Mouse (Mus musculus) heart, embryonic 15.5 days (tissue): ENCODE results near the gene Olfr618. TPM values are rescaled to one million over a fixed set of nuclear protein-coding genes. Genes with fewer than 3 reads are reported as not detected.

Experiments
- microRNA-seq: library from miRNA; unstranded; fragments of <30 nt; microRNA quantifications from one replicate; pipeline ENCODE4, GENCODE M21; 2016
- polyA plus RNA-seq: library from polyadenylated mRNA; unstranded; fragments of >200 nt; fragmentation: Nextera tagmentation; extraction: Ambion mirVana; gene quantifications from 2 replicates; pipeline ENCODE4 v1.2.1, GENCODE M21; 2015

Gene Olfr618
- polyA plus RNA-seq, 1 experiment from 2014 or later, result not detected

Small RNA genes lying within 50 kb of the gene (microRNA-seq; reads per million reads assigned to microRNA genes)
- not detected for gene Gm26506

Other genes with a start within 250 kb of the Olfr618 start
- not detected in 2 replicates for gene Olfr600, start 240.4 kb upstream of the Olfr618 start, polyA plus RNA-seq
- gene Olfr601, start 227.4 kb upstream of the Olfr618 start, polyA plus RNA-seq, result not detected in 2 replicates
- not detected in 2 replicates for gene Olfr603, start 203.9 kb upstream of the Olfr618 start, polyA plus RNA-seq
- not detected in 2 replicates for gene Usp17lc, start 175.0 kb upstream of the Olfr618 start, polyA plus RNA-seq
- not detected in 2 replicates for gene Olfr605, start 144.7 kb upstream of the Olfr618 start, polyA plus RNA-seq
- not detected in 2 replicates for gene Olfr606, start 141.1 kb upstream of the Olfr618 start, polyA plus RNA-seq
- 0.31 and 0.47 TPM in 2 replicates for gene Olfr607, start 126.0 kb upstream of the Olfr618 start, polyA plus RNA-seq
- 0.52 and 0.59 TPM in 2 replicates for gene Olfr608, start 120.2 kb upstream of the Olfr618 start, polyA plus RNA-seq
- gene Olfr609, start 92.0 kb upstream of the Olfr618 start, polyA plus RNA-seq, result 0.04 and 0.19 TPM in 2 replicates
- not detected in 2 replicates for gene Olfr610, start 78.0 kb upstream of the Olfr618 start, polyA plus RNA-seq
- gene Olfr611, start 69.3 kb upstream of the Olfr618 start, polyA plus RNA-seq, result not detected in 2 replicates
- gene Olfr612, start 47.4 kb upstream of the Olfr618 start, polyA plus RNA-seq, result not detected in 2 replicates
- not detected in 2 replicates for gene Olfr613, start 42.0 kb upstream of the Olfr618 start, polyA plus RNA-seq
- gene Olfr615, start 34.0 kb upstream of the Olfr618 start, polyA plus RNA-seq, result not detected in 2 replicates
- not detected in 2 replicates for gene Olfr616, start 21.0 kb upstream of the Olfr618 start, polyA plus RNA-seq
- gene Olfr617, start 17.0 kb upstream of the Olfr618 start, polyA plus RNA-seq, result not detected in 2 replicates
- gene Olfr619, start 10.5 kb downstream of the Olfr618 start, polyA plus RNA-seq, result not detected in 2 replicates
- gene Olfr620, start 22.4 kb downstream of the Olfr618 start, polyA plus RNA-seq, result not detected in 2 replicates
- gene Olfr622, start 52.6 kb downstream of the Olfr618 start, polyA plus RNA-seq, result not detected in 2 replicates
- gene Olfr623, start 73.6 kb downstream of the Olfr618 start, polyA plus RNA-seq, result not detected in 2 replicates
- 0.03 TPM in 2 replicates for gene Olfr624, start 81.1 kb downstream of the Olfr618 start, polyA plus RNA-seq
- gene Olfr625-ps1, start 92.6 kb downstream of the Olfr618 start, polyA plus RNA-seq, result not detected in 2 replicates
- gene Olfr243, start 124.6 kb downstream of the Olfr618 start, polyA plus RNA-seq, result not detected in 2 replicates
- gene Olfr628, start 140.3 kb downstream of the Olfr618 start, polyA plus RNA-seq, result not detected in 2 replicates
- gene Olfr629, start 154.8 kb downstream of the Olfr618 start, polyA plus RNA-seq, result not detected in 2 replicates
- gene Olfr630, start 167.2 kb downstream of the Olfr618 start, polyA plus RNA-seq, result not detected in 2 replicates
- not detected in 2 replicates for gene Olfr69, start 181.5 kb downstream of the Olfr618 start, polyA plus RNA-seq
- gene Olfr68, start 189.6 kb downstream of the Olfr618 start, polyA plus RNA-seq, result not detected in 2 replicates
- gene Olfr67, start 201.7 kb downstream of the Olfr618 start, polyA plus RNA-seq, result not detected in 2 replicates
- 13,914 and 14,622 TPM in 2 replicates for gene Hbb-bt, start 223.9 kb downstream of the Olfr618 start, polyA plus RNA-seq
- gene Hbb-bs, start 238.0 kb downstream of the Olfr618 start, polyA plus RNA-seq, result 40,231 and 44,289 TPM in 2 replicates